Mouse (Mus musculus): Measurements from ENCODE around the gene Rplp0.

DNA sequence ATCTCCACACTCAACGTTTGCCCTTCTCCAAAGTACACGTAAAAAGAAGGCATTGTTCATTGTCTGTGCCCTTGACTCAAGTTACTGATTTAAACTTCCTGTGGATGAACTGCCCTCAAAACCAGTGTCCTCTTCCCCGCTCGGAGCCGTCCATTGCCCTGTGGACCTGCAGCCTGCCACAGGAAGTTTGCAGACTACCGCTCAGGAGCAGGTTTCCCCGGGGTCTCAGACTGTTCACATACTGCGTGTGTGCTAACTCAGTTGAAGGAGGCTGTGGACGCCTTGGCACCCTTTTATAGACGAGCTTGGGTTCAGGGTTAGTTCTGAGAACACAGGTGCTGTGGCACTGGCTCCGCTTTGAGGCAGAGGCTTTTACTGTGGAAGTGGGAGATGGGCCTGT, 10.0 kb downstream of the Rplp0 start:
- TF ChIP-seq CTCF (IDR thresholded peaks at IDR 0.05; ENCODE audit: borderline replicate concordance, insufficient read depth, low read depth, low read length) = no peak
- TF ChIP-seq POLR2A (IDR thresholded peaks at IDR 0.05; ENCODE audit: borderline replicate concordance, insufficient read depth, low read length) = no peak
